Mouse (Mus musculus): ENCODE measurements around the gene Pcnx. TPM values are rescaled to one million over a fixed set of nuclear protein-coding genes. Genes with fewer than 3 reads are reported as not detected.

The Pcnx gene
- polyA plus RNA-seq, 1 experiment: 39.9 TPM

DNA sequence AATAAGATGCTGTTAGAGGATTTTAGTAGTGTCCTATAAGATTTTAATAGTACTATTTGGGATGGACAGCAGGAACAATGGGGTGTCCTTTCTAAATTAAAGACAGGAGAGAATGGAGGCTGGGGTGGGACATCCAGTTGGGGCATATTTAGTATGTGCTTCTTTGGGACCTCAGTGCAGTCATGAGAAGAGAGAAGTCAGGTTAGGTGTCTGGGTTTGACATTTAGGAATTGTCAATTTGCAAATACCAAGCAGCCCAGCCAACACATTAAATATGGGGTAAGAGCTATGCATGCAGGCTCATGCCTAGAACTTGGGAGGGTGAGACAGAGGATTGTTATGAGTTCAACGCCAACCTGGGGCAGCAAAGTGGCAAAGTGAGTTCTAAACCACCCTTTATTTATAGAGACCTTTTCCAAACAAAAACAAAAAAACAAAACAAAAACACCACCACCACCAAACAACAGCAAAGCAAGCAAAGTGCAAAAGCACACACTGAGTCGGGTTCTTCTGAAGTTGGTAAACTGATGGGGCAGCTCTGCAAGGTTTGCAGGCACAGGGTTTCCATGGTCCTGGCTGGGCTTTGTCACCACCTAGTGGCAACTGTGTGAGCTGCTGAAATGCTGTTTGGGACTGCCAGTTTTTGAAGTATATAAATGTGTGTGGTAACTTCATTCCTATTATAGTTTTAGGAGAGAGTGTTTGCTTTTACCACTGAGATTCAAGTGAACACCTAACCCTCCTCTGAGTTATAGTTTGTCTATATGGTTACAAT lies 55.5 kb downstream of the Pcnx start:
- Histone ChIP-seq H3K4me3 (ENCODE audit: insufficient read depth, low read length) (no peak overlapping the region), H3K4me1 (ENCODE audit: control insufficient read depth, insufficient read depth, low read length) (peaks cover 2% of the 10 kb centered on the region; the same call in 1 of the 2 replicates), H3K27ac (ENCODE audit: insufficient read depth, low read length) (no peak overlapping the region)
- TF ChIP-seq CTCF (IDR thresholded peaks at IDR 0.05; ENCODE audit: extremely low read depth, insufficient read depth, low read length) (peak; percentile 95), POLR2A (IDR thresholded peaks at IDR 0.05; ENCODE audit: extremely low read depth, insufficient read depth, low read length) (no peak)

DNA sequence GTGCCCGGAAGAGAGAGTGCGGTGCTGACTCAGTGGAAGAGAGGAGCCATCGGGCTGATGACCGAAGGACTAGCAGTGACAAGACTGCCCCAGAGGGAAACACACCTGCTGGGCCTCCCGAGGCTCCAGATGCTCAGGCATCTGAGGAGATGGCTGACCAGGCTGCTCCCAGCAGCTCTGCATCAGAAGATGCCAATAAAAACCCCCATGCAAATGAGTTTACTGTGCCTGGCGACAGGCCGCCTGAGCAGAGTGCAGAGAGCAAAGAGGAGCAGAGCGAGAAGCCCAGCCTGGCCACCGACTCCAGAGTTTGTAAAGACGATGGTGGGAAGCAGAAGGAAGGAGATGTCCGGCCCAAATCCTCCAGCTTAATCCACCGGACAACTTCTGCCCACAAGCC lies 58.5 kb downstream of the Pcnx start:
- Histone ChIP-seq H3K4me3 (ENCODE audit: insufficient read depth, low read length) (no peak overlapping the region), H3K4me1 (ENCODE audit: control insufficient read depth, insufficient read depth, low read length) (no peaks in the 10 kb centered on the region; the same call in 1 of the 2 replicates), H3K27ac (ENCODE audit: insufficient read depth, low read length) (no peak overlapping the region)
- TF ChIP-seq POLR2A (IDR thresholded peaks at IDR 0.05; ENCODE audit: extremely low read depth, insufficient read depth, low read length) (no peak), CTCF (IDR thresholded peaks at IDR 0.05; ENCODE audit: extremely low read depth, insufficient read depth, low read length) (no peak)

DNA sequence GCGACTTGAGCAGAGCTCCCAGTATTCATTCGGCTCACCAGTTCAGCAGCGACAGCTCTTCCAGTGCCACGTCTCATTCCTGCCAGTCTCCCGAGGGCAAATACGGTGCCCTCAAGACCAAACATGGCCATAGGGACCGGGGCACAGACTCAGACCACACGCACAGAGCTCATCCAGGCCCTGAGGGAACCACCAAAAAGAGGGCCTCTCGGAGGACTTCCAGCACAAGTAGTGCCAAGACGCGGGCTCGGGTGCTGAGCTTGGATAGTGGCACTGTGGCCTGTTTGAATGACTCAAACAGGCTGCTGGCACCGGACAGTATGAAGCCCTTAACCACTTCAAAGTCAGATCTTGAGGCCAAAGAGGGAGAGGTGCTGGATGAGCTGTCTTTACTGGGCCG lies 59.1 kb downstream of the Pcnx start:
- TF ChIP-seq POLR2A (IDR thresholded peaks at IDR 0.05; ENCODE audit: extremely low read depth, insufficient read depth, low read length) (no peak), CTCF (IDR thresholded peaks at IDR 0.05; ENCODE audit: extremely low read depth, insufficient read depth, low read length) (no peak)
- H3K4me1 ChIP-seq (ENCODE audit: control insufficient read depth, insufficient read depth, low read length): no peaks in the 10 kb centered on the region; the same call in 1 of the 2 replicates
- no peak overlapping the region for H3K4me3 ChIP-seq (ENCODE audit: insufficient read depth, low read length)
- H3K27ac ChIP-seq (ENCODE audit: insufficient read depth, low read length): no peak overlapping the region

DNA sequence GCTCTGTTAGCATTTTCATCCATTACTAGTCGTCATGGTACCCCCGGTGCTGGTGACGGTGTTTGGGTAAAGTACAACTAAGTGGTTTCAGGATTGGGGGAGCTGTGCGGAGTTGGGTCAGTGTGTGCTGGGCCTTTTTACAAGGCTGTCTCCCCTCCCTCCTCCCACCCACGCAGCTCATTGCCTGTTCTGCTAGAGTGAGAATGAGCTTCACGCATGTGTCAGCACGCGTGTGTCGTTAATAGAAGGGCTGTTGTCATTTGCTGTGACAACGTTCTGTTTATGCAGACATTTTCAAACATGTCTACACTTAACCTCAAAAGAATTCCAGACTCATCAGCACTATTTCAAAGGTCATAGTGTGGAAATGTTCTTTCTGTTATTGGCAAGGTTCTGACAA lies 60.2 kb downstream of the Pcnx start:
- TF ChIP-seq CTCF (IDR thresholded peaks at IDR 0.05; ENCODE audit: extremely low read depth, insufficient read depth, low read length) (no peak), POLR2A (IDR thresholded peaks at IDR 0.05; ENCODE audit: extremely low read depth, insufficient read depth, low read length) (no peak)
- Histone ChIP-seq H3K27ac (ENCODE audit: insufficient read depth, low read length) (no peak overlapping the region), H3K4me3 (ENCODE audit: insufficient read depth, low read length) (no peak overlapping the region), H3K4me1 (ENCODE audit: control insufficient read depth, insufficient read depth, low read length) (peaks cover under 1% of the 10 kb centered on the region)

GRCm38 (mm10) chr12:81920614-81921013 lies 60.8 kb downstream of the Pcnx start:
- no peak overlapping the region for H3K4me3 ChIP-seq (ENCODE audit: insufficient read depth, low read length)
- no peak overlapping the region for H3K27ac ChIP-seq (ENCODE audit: insufficient read depth, low read length)
- peaks cover 3% of the 10 kb centered on the region for H3K4me1 ChIP-seq (ENCODE audit: control insufficient read depth, insufficient read depth, low read length)
- TF ChIP-seq POLR2A (IDR thresholded peaks at IDR 0.05; ENCODE audit: extremely low read depth, insufficient read depth, low read length) (no peak), CTCF (IDR thresholded peaks at IDR 0.05; ENCODE audit: extremely low read depth, insufficient read depth, low read length) (no peak)

DNA sequence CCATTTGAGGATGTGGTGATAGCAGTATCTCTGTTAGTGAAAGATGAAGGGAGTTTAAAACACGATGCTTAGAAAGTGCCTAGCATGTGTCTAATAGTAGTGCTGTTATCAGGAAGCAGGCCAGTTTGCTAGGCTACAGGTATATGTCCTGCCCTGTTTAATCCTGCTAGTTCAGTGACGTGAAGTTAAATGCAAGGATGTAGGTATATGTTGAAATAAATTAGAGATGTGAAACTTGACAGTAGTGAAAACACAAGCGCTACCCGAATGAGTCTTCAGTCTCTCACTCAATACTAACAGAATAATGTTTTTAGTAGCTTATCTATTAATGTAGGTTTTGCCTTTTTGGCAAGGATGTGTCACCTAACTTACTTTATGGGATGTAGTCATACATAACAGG lies 62.0 kb downstream of the Pcnx start:
- no peak for TF ChIP-seq CTCF (IDR thresholded peaks at IDR 0.05; ENCODE audit: extremely low read depth, insufficient read depth, low read length)
- TF ChIP-seq POLR2A (IDR thresholded peaks at IDR 0.05; ENCODE audit: extremely low read depth, insufficient read depth, low read length): no peak
- no peak overlapping the region for H3K4me3 ChIP-seq (ENCODE audit: insufficient read depth, low read length)
- peaks cover 3% of the 10 kb centered on the region for H3K4me1 ChIP-seq (ENCODE audit: control insufficient read depth, insufficient read depth, low read length)
- H3K27ac ChIP-seq (ENCODE audit: insufficient read depth, low read length): no peak overlapping the region

- no peak for TF ChIP-seq POLR2A (IDR thresholded peaks at IDR 0.05; ENCODE audit: extremely low read depth, insufficient read depth, low read length)
- no peak for TF ChIP-seq CTCF (IDR thresholded peaks at IDR 0.05; ENCODE audit: extremely low read depth, insufficient read depth, low read length)
- H3K4me1 ChIP-seq (ENCODE audit: control insufficient read depth, insufficient read depth, low read length): peaks cover 3% of the 10 kb centered on the region
- H3K27ac ChIP-seq (ENCODE audit: insufficient read depth, low read length): no peak overlapping the region
- no peak overlapping the region for H3K4me3 ChIP-seq (ENCODE audit: insufficient read depth, low read length)
Measured at GRCm38 (mm10) chr12:81922838-81923237, 63.0 kb downstream of the Pcnx start.

GRCm38 (mm10) chr12:81927163-81927562 lies 67.3 kb downstream of the Pcnx start:
- H3K4me3 ChIP-seq (ENCODE audit: insufficient read depth, low read length): no peak overlapping the region
- TF ChIP-seq CTCF (IDR thresholded peaks at IDR 0.05; ENCODE audit: extremely low read depth, insufficient read depth, low read length) (no peak), POLR2A (IDR thresholded peaks at IDR 0.05; ENCODE audit: extremely low read depth, insufficient read depth, low read length) (no peak)
- H3K4me1 ChIP-seq (ENCODE audit: control insufficient read depth, insufficient read depth, low read length): peaks cover 5% of the 10 kb centered on the region; the same call in 1 of the 2 replicates
- H3K27ac ChIP-seq (ENCODE audit: insufficient read depth, low read length): no peak overlapping the region

DNA sequence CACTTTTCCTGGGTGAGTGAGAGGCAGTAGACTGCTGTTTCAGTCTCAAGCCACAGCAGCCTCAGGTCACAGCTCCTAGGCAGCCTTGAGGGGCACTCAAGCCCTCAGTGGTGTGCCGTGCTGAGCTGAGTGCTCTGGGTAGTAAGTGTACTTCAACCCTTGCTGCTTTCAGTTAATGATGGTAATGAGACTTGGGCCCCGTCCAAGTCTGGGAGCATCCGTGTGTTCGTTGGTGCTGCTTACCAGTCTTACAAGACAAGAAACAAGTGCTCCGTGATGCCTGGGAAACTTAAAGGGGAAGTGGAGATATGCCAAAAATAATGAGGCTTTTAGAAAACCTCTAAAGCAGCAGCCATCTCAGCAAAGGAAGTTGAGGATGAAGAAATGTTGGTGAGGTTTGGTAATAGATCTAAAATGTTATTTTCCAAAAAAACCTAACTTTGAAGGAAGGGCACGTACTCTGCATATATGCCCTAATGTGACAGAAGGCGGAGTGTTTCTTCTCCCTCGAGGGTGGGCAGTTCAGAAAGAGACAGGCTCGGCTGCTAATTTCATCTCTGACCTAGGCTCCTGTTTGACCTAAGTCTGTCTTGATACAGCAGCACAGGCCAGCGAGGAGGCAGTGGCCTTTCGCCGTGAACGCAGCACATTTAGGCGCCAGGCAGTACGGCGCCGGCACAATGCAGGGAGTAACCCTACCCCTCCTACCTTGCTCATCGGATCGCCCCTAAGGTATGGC lies 68.0 kb downstream of the Pcnx start:
- Histone ChIP-seq H3K4me1 (ENCODE audit: control insufficient read depth, insufficient read depth, low read length) (peaks cover 5% of the 10 kb centered on the region; the same call in 1 of the 2 replicates), H3K4me3 (ENCODE audit: insufficient read depth, low read length) (no peak overlapping the region), H3K27ac (ENCODE audit: insufficient read depth, low read length) (no peak overlapping the region)
- TF ChIP-seq CTCF (IDR thresholded peaks at IDR 0.05; ENCODE audit: extremely low read depth, insufficient read depth, low read length) (no peak), POLR2A (IDR thresholded peaks at IDR 0.05; ENCODE audit: extremely low read depth, insufficient read depth, low read length) (no peak)
